Mouse (Mus musculus): ENCODE results near the gene Adora2b.

Gene Adora2b

GRCm38 (mm10) chr11:62247759-62248400 is 904 bp upstream of the Adora2b start:
- TF ChIP-seq GATA4 (IDR thresholded peaks at IDR 0.05; ENCODE audit: insufficient replicate concordance, low read length), result no peak

GRCm38 (mm10) chr11:62249266-62250037 is 668 bp downstream of the Adora2b start:
- TF ChIP-seq GATA4 (IDR thresholded peaks at IDR 0.05; ENCODE audit: insufficient replicate concordance, low read length), result no peak

GRCm38 (mm10) chr11:62251047-62251446 is 2.3 kb downstream of the Adora2b start:
- TF ChIP-seq GATA4 (IDR thresholded peaks at IDR 0.05; ENCODE audit: insufficient replicate concordance, low read length), result no peak

- no peak for TF ChIP-seq GATA4 (IDR thresholded peaks at IDR 0.05; ENCODE audit: insufficient replicate concordance, low read length)
Measured at GRCm38 (mm10) chr11:62253380-62253779, 4.6 kb downstream of the Adora2b start.

GRCm38 (mm10) chr11:62259214-62259613 is 10.4 kb downstream of the Adora2b start:
- no peak for TF ChIP-seq GATA4 (IDR thresholded peaks at IDR 0.05; ENCODE audit: insufficient replicate concordance, low read length)

GRCm38 (mm10) chr11:62263599-62263998 is 14.8 kb downstream of the Adora2b start:
- TF ChIP-seq GATA4 (IDR thresholded peaks at IDR 0.05; ENCODE audit: insufficient replicate concordance, low read length), result no peak

GRCm38 (mm10) chr11:62264018-62264417 is 15.2 kb downstream of the Adora2b start:
- no peak for TF ChIP-seq GATA4 (IDR thresholded peaks at IDR 0.05; ENCODE audit: insufficient replicate concordance, low read length)

- no peak for TF ChIP-seq GATA4 (IDR thresholded peaks at IDR 0.05; ENCODE audit: insufficient replicate concordance, low read length)
Measured at GRCm38 (mm10) chr11:62265642-62266041, 16.9 kb downstream of the Adora2b start.

GRCm38 (mm10) chr11:62266466-62267214 is 17.9 kb downstream of the Adora2b start:
- TF ChIP-seq GATA4 (IDR thresholded peaks at IDR 0.05; ENCODE audit: insufficient replicate concordance, low read length), result no peak

- TF ChIP-seq GATA4 (IDR thresholded peaks at IDR 0.05; ENCODE audit: insufficient replicate concordance, low read length), result no peak
Measured at GRCm38 (mm10) chr11:62268381-62268780, 19.6 kb downstream of the Adora2b start.

GRCm38 (mm10) chr11:62269097-62269496 is 20.3 kb downstream of the Adora2b start:
- no peak for TF ChIP-seq GATA4 (IDR thresholded peaks at IDR 0.05; ENCODE audit: insufficient replicate concordance, low read length)

GRCm38 (mm10) chr11:62270851-62271250 is 22.1 kb downstream of the Adora2b start:
- no peak for TF ChIP-seq GATA4 (IDR thresholded peaks at IDR 0.05; ENCODE audit: insufficient replicate concordance, low read length)

- no peak for TF ChIP-seq GATA4 (IDR thresholded peaks at IDR 0.05; ENCODE audit: insufficient replicate concordance, low read length)
Measured at GRCm38 (mm10) chr11:62277086-62277485, 28.3 kb downstream of the Adora2b start.

GRCm38 (mm10) chr11:62278027-62278426 is 29.2 kb downstream of the Adora2b start:
- no peak for TF ChIP-seq GATA4 (IDR thresholded peaks at IDR 0.05; ENCODE audit: insufficient replicate concordance, low read length)

- TF ChIP-seq GATA4 (IDR thresholded peaks at IDR 0.05; ENCODE audit: insufficient replicate concordance, low read length), result no peak
Measured at GRCm38 (mm10) chr11:62280675-62281600, 32.2 kb downstream of the Adora2b start, which contains the start of the genes Zswim7 and Ttc19. Zswim7 (minus strand) TSS chr11:62281375. Ttc19 (plus strand) TSS chr11:62281473.
